Mouse (Mus musculus) bone marrow, adult 2 months (tissue): ENCODE data around the gene Prkch. TPM values are rescaled to one million over a fixed set of nuclear protein-coding genes. Genes with fewer than 3 reads are reported as not detected.
A peak's percentile ranks its signal among the peaks of the same experiment; 100 is the strongest.

Source experiments
- H3K27ac ChIP-seq: fragments of 200-500 bp; 2 replicates; pipeline ENCODE4 v1.5.1; 2012; ENCODE audit warnings: low read depth, mild to moderate bottlenecking, control low read depth, inconsistent platforms, low read length; ENCODE audit not compliant: control insufficient read depth, poor library complexity, insufficient read depth
- H3K4me1 ChIP-seq: fragments of 200-500 bp; 2 replicates; pipeline ENCODE4 v1.6.1; 2011; ENCODE audit warnings: low read length; ENCODE audit not compliant: control insufficient read depth, insufficient read depth
- H3K4me3 ChIP-seq: fragments of 200-500 bp; replicated peaks from 2 replicates; pipeline ENCODE3; 2011; ENCODE audit warnings: mild to moderate bottlenecking, low read depth, low read length, control low read depth; ENCODE audit not compliant: control insufficient read depth
- CTCF ChIP-seq: fragments of 200-500 bp; IDR thresholded peaks from 2 replicates; pipeline ENCODE4 v1.5.1; 2011; ENCODE audit warnings: low read length, control low read depth; ENCODE audit not compliant: control insufficient read depth, insufficient read depth
- POLR2A ChIP-seq: fragments of 200-500 bp; IDR thresholded peaks from 2 replicates; pipeline ENCODE4 v1.6.1; 2011; ENCODE audit warnings: low read depth, mild to moderate bottlenecking, control low read depth, low read length, borderline replicate concordance; ENCODE audit not compliant: control insufficient read depth
- WGBS: fragments of 180-500 bp; shearing (Covaris S2); methylation state at CpG from one replicate; pipeline ENCODE4 v1.1.7; 2018; 5-methylcytosine and 5-hydroxymethylcytosine counted together
- polyA plus RNA-seq: library from polyadenylated mRNA; stranded (reverse); fragments of >200 nt; gene quantifications from 2 replicates; pipeline ENCODE4 v1.2.4, GENCODE M21; 2011; ENCODE audit warnings: low replicate concordance; ENCODE audit not compliant: missing spikeins, insufficient read depth, insufficient read length

Prkch gene
- polyA plus RNA-seq, 1 experiment: 7.8 TPM

DNA sequence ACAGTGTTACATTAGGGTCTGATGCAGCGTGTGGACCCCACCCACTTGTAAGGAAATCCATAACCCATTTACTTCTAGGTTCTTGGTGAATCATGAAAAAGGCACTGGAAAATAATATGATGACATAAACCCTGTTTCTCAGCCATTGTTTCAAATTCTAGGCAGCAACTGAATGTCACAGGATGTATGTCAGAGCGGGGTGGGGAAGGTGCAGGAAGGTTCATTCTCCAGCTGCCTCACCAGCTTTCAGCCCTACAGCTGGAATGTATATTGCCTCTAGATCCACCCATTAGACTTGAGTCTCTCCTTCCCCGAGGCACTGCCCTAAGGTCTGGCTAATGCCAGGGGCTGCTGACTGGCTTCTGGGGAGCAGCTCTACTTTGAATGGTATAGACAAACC is 78.8 kb downstream of the Prkch start:
- no peak overlapping the region for H3K4me3 ChIP-seq
- no peak for TF ChIP-seq POLR2A
- 78% methylated on average over 3 of the region's 3 CpGs for WGBS
- H3K4me1 ChIP-seq: peaks cover 4% of the 10 kb centered on the region; the same call in 1 of the 2 replicates
- H3K27ac ChIP-seq: no peak overlapping the region

GRCm38 (mm10) chr12:73666701-73667100 is 82.1 kb downstream of the Prkch start:
- Histone ChIP-seq H3K27ac (no peak overlapping the region), H3K4me1 (peaks cover 5% of the 10 kb centered on the region; the same call in 1 of the 2 replicates), H3K4me3 (no peak overlapping the region)
- TF ChIP-seq CTCF: no peak
- no peak for TF ChIP-seq POLR2A
- 65% methylated on average over 2 of the region's 2 CpGs for WGBS

DNA sequence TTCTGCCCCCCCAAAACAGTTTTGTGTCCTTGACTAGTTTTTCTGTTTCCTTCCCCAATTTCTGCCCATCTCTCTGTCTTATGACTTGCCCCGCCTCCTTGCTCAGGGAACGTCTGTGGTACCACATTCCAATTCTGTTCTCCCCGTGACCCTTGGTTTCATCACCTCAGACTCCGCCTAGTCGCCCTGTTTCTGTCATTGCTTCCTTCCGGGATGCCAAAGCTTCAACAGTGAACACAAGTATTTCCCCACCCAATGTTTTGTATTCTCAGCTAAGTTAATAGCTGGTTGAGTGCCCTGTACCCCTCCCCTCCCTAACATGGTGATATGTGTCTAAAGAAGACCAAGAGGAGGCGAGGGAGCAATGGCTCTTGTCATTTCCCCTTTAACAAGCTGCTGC is 83.0 kb downstream of the Prkch start:
- H3K4me1 ChIP-seq: peaks cover 5% of the 10 kb centered on the region; the same call in 1 of the 2 replicates
- TF ChIP-seq CTCF: no peak
- no peak for TF ChIP-seq POLR2A
- 26% methylated on average over 7 of the region's 7 CpGs for WGBS
- no peak overlapping the region for H3K4me3 ChIP-seq
- H3K27ac ChIP-seq: 0 out of 2 replicates have a peak overlapping the region, but pooled peaks have one; percentile 5

- peaks cover 7% of the 10 kb centered on the region; the same call in 1 of the 2 replicates for H3K4me1 ChIP-seq
- H3K4me3 ChIP-seq: no peak overlapping the region
- 83% methylated on average over 6 of the region's 6 CpGs for WGBS
- no peak for TF ChIP-seq CTCF
- no peak for TF ChIP-seq POLR2A
- no peak overlapping the region for H3K27ac ChIP-seq
These were observed 86.1 kb downstream of the Prkch start for GRCm38 (mm10) chr12:73670739-73671138.

DNA sequence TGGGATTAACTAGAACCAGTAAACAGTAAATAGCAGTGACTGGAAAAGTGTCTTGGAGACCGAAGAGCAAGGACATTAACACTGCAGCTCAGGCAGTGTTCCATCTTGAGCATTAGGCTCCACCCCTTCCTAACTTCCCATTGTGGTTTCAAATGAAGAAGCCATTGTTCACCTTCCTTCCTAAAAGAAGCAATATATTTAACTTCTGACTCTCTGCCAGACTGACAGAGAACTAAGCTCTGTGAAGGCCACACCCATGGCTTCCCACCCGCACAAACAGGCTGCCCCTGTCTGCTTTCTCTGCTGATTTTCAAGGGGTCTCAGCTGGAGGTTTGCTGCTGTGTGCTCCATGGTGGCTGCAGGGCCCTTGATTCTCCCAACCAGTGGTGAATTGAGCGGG is 86.9 kb downstream of the Prkch start:
- Histone ChIP-seq H3K4me1 (peaks cover 7% of the 10 kb centered on the region; the same call in 1 of the 2 replicates), H3K27ac (no peak overlapping the region), H3K4me3 (no peak overlapping the region)
- WGBS: 6% methylated on average over 3 of the region's 3 CpGs
- TF ChIP-seq POLR2A: no peak
- no peak for TF ChIP-seq CTCF

GRCm38 (mm10) chr12:73672007-73672406 is 87.4 kb downstream of the Prkch start:
- 24% methylated on average over 4 of the region's 4 CpGs for WGBS
- Histone ChIP-seq H3K4me1 (peaks cover 6% of the 10 kb centered on the region; the same call in 1 of the 2 replicates), H3K27ac (no peak overlapping the region), H3K4me3 (no peak overlapping the region)
- no peak for TF ChIP-seq POLR2A
- no peak for TF ChIP-seq CTCF

DNA sequence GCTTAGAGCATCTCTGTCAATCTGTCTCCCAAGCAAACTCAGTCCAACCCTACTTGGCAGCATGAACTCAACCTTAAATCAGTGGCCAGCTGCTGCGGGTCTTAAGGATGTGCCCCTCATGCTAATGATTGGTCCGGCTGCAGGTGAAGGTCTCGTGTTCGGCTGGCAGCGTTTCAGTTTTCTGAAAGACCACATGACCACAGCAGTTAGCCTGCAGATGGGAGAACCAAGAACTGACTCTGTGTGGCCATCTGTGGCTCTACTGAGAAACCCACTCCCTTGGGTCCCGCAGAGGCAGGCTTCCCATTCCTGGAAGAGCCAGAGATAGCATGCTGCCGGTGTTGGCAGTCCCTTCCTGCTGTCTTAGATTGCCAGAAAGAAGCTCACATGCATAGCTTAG is 89.2 kb downstream of the Prkch start:
- peaks cover 3% of the 10 kb centered on the region; the same call in 1 of the 2 replicates for H3K4me1 ChIP-seq
- 72% methylated on average over 7 of the region's 7 CpGs for WGBS
- no peak overlapping the region for H3K27ac ChIP-seq
- TF ChIP-seq CTCF (no peak), POLR2A (no peak)
- H3K4me3 ChIP-seq: no peak overlapping the region

GRCm38 (mm10) chr12:73675212-73675611 is 90.6 kb downstream of the Prkch start:
- 79% methylated on average over 4 of the region's 4 CpGs for WGBS
- no peak overlapping the region for H3K27ac ChIP-seq
- H3K4me3 ChIP-seq: no peak overlapping the region
- TF ChIP-seq CTCF (no peak), POLR2A (no peak)
- peaks cover 3% of the 10 kb centered on the region; the same call in 1 of the 2 replicates for H3K4me1 ChIP-seq

GRCm38 (mm10) chr12:73679400-73679801 is 94.8 kb downstream of the Prkch start:
- TF ChIP-seq POLR2A (no peak), CTCF (no peak)
- WGBS: 66% methylated on average over 7 of the region's 7 CpGs
- H3K4me1 ChIP-seq: no peaks in the 10 kb centered on the region; the same call in 1 of the 2 replicates
- no peak overlapping the region for H3K27ac ChIP-seq
- no peak overlapping the region for H3K4me3 ChIP-seq
